Mouse (Mus musculus) CD4-positive, CD25-positive, alpha-beta regulatory T cell, adult 2 months (primary cell): ENCODE results near the gene Sugp1.

ENCODE experiments used
- DNase-seq: peaks from one replicate; pipeline ENCODE4 v3.0.0-alpha.2; 2012; ENCODE audit warnings: low read depth, low spot score

Gene Sugp1

DNA sequence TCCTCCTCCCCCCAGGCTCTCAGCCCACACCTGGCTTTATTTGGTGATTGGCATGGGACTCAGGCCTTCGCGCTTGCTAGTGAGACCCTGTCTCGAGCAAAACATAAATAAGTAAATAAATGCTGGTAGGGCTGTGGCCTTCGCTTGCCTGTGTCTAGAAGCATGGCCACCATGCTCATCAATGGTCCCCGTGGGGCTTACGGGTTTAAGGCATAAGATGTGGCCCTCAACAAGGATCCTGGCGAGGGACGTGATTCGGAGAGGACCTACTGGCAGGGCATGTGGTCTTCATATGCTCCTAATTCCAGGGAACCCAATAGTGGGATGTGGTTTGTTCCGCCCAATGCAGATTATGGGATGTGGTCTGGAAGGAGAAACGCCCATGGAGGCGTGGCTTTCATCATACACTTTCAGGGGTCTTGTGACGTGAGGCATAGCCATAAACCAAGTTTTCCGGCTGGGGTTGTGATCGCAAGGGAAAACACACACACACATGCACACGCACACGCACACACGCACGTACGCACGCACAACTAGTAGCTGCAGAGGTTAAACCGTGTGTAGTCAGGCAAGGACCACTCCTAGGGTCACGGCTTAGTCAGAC is 68.7 kb downstream of the Sugp1 start:
- no peak for DNase-seq

DNA sequence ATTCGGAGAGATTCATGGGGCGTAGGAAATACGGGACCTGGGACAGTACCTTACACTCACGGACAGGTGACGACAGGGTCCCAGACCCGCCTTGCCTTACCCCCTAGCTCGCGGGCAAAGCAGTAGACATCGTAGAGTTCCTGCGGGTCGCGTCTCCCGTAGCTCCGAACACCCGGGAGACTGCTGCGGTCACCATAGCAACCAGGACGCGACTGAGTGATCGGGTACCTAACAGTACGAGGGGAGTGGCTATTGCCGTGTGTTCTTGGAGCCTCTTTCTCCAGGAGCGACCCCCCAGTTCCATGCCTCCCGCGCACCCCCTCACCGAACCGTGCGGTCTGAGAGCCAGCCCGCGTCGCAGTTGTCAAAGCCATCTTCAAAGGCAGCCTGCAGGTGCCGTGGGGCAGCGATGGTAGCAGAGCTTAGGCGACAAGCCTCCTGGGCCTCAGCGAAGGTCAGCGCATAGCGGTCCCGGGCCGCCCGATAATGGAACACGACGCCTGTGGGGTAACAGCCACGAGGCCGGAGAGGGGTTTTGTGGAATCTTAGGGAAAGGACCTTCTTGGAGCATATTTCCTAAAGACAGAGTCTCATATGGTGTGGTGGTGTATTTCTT is 69.9 kb downstream of the Sugp1 start:
- peak; percentile 23 for DNase-seq

DNA sequence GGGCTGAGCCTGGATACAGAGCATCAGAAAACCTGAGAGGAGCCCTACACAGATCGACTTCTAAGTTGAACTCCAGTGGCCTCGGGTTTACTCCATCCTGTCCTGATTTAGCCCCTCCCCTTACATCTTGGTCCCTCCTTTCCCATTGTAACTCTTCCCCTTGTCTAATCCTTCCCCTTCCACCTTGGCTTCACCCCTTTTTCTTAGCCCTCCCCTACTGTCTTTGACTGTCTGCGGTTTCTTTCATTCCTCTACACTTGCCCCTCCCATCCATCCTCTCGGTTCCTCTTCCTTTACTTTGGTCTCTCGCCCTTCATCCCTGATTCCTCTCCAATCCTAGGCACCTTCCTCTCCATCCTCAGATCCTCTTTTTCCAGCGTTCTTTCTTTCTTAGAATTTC is 71.9 kb downstream of the Sugp1 start:
- no peak for DNase-seq

DNA sequence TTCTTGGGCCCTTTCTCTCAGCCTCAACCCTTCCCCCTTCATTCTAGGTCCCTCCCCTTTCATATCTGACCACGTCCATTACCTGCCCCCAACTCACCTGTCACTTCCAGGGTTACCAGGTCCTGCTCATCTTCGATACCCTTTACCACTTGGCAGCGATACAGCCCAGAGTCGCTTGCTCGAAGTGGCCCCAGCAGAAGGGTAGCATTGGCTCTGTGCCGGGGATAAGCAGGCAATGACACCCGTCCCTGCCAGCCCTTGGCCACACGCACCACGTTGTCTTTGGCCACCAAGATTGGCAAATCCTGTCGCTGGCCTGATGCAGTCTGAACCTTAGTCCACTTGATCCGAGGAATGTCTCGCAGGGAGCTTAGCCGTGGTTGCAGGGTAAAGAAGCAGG is 72.3 kb downstream of the Sugp1 start:
- DNase-seq, result no peak

DNA sequence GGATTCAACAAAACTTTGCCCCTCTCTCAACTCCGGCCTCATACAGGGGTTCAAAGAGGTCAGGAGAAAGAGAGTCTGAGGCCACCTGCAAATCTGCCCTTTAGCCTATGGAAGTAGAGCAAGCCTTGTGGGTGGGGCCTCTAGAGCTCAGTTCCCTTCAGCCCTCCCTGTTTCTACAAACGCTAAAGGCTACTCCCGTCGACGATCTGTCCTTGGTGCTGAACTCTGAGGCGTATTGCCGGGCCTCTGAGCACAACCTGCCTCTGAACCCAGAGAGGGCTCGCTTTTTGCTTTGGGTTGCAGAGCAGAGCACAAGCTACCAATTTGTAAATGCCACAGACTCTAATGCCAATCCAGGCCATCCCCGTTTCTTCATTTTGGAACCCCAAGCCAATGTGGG is 75.0 kb downstream of the Sugp1 start:
- DNase-seq, result peak; percentile 39

DNA sequence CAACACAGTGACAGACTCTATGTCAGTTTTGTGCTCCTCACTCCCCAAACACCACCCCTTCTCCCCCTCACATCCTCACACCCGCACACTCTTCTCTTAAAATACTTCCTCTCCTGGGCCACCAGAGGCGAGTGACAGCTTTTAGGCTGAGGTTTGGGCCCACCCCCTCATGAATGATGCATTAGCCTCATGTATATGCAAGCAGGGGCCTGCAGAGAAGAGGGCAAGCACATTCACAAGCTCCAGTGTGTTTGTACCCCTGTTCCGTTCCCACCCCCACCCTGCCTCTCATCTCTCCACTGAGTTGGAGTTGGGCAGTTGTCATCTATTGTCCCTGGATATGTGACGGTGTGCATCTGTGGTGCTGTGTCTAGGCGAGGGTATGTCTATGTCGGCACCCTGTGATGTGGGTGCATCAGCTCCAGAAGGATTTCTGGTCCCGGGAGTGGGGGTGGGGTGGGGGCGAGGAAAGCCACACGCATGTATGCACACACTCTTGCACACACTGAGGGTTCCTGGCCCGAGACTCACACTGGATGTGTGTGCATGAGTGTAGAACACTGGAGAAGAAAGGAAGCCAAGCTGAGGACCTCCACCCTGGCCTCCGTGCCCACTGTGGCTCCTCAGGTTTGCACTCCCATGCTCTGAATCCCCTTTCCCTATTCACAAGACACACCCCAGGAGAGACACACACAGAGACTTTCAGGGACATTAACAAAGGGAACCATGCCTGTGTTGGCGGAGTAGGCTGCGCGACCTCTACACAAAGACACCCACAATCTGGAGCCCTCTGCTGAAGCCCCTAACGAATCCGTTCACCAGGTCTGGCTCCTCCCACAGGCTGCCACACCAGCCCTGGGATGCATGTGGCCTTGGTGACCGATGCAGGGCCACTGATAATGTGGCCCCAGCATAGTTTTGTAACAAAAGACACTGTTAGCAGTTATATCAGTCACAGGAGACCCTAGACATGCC is 76.4 kb downstream of the Sugp1 start:
- DNase-seq, result no peak

- peak; percentile 58 for DNase-seq
These were observed 78.1 kb downstream of the Sugp1 start, which contains the start of gene Ncan for GRCm38 (mm10) chr8:70120667-70121066. Ncan (minus strand) TSS chr8:70120873.
